Mouse (Mus musculus) left cerebral cortex, postnatal 4 days (tissue): ENCODE results near the gene Glis1. TPM values are rescaled to one million over a fixed set of nuclear protein-coding genes. Genes with fewer than 3 reads are reported as not detected.

Experiments used
- DNase-seq: peaks from one replicate; pipeline ENCODE4 v3.0.0-alpha.2; 2022
- intact Hi-C: fragments of 180-260 bp; cut with DNase I; formaldehyde crosslinking; loops from one replicate; pipeline ENCODE4 v1.15.1; 2025
- total RNA-seq, 2 experiments: library from RNA; stranded (reverse); gene quantifications; 2 replicates each; pipeline ENCODE4 v1.2.3; 2021

The Glis1 gene
- total RNA-seq, 2 experiments from 2014 or later, result 1.9 to 3.6 TPM

- intact Hi-C loops, result no loop called here
- no peak for DNase-seq
These were observed 15.1 kb downstream of the Glis1 start for GRCm38 (mm10) chr4:107449519-107449918.

- no peak for DNase-seq
- intact Hi-C loops, result no loop called here
These were observed 18.1 kb downstream of the Glis1 start for GRCm38 (mm10) chr4:107452266-107453015.

- intact Hi-C loops, result no loop called here
- DNase-seq, result peak; percentile 96
These were observed 19.0 kb downstream of the Glis1 start for GRCm38 (mm10) chr4:107453141-107453984.

- DNase-seq, result no peak
- intact Hi-C loops, result no loop called here
These were observed 23.2 kb downstream of the Glis1 start for GRCm38 (mm10) chr4:107457602-107458001.

- DNase-seq, result no peak
- intact Hi-C loops, result no loop called here
These were observed 24.5 kb downstream of the Glis1 start for GRCm38 (mm10) chr4:107458907-107459306.

- DNase-seq, result no peak
These were observed 25.1 kb downstream of the Glis1 start for GRCm38 (mm10) chr4:107459461-107459860.

GRCm38 (mm10) chr4:107460468-107460867, 26.1 kb downstream of the Glis1 start:
- intact Hi-C loops, result no loop called here

More at GRCm38 (mm10) chr4:107459461-107459860, 25.1 kb downstream of the Glis1 start:
- intact Hi-C loops, result no loop called here

GRCm38 (mm10) chr4:107467831-107468230, 33.4 kb downstream of the Glis1 start:
- intact Hi-C loops, result no loop called here
- no peak for DNase-seq

More at GRCm38 (mm10) chr4:107460468-107460867, 26.1 kb downstream of the Glis1 start:
- DNase-seq, result no peak

- intact Hi-C loops, result no loop called here
- no peak for DNase-seq
These were observed 33.9 kb downstream of the Glis1 start for GRCm38 (mm10) chr4:107468264-107468663.

GRCm38 (mm10) chr4:107468768-107469167, 34.4 kb downstream of the Glis1 start:
- intact Hi-C loops, result no loop called here
- DNase-seq, result no peak

- DNase-seq, result no peak
- intact Hi-C loops, result no loop called here
These were observed 41.9 kb downstream of the Glis1 start for GRCm38 (mm10) chr4:107476266-107476665.

- intact Hi-C loops, result no loop called here
- DNase-seq, result peak; percentile 32
These were observed 44.6 kb downstream of the Glis1 start for GRCm38 (mm10) chr4:107479015-107479414.

- DNase-seq, result peak; percentile 73
- intact Hi-C loops, result no loop called here
These were observed 48.1 kb downstream of the Glis1 start for GRCm38 (mm10) chr4:107482541-107482940.

- intact Hi-C loops, result no loop called here
- DNase-seq, result peak; percentile 53
These were observed 49.3 kb downstream of the Glis1 start for GRCm38 (mm10) chr4:107483556-107484220.

GRCm38 (mm10) chr4:107484221-107484575, 49.8 kb downstream of the Glis1 start:
- intact Hi-C loops, result no loop called here

GRCm38 (mm10) chr4:107485903-107486302, 51.5 kb downstream of the Glis1 start:
- intact Hi-C loops, result no loop called here
- no peak for DNase-seq

More at GRCm38 (mm10) chr4:107484221-107484575, 49.8 kb downstream of the Glis1 start:
- DNase-seq, result peak; percentile 67

- intact Hi-C loops, result no loop called here
- DNase-seq, result no peak
These were observed 54.9 kb downstream of the Glis1 start for GRCm38 (mm10) chr4:107489121-107489840.

- intact Hi-C loops, result no loop called here
- no peak for DNase-seq
These were observed 58.6 kb downstream of the Glis1 start for GRCm38 (mm10) chr4:107492991-107493390.

- intact Hi-C loops, result no loop called here
These were observed 61.5 kb downstream of the Glis1 start for GRCm38 (mm10) chr4:107495751-107496430.

GRCm38 (mm10) chr4:107497430-107497935, 63.1 kb downstream of the Glis1 start:
- intact Hi-C loops, result no loop called here
- no peak for DNase-seq

More at GRCm38 (mm10) chr4:107495751-107496430, 61.5 kb downstream of the Glis1 start:
- no peak for DNase-seq
